Mouse (Mus musculus) stomach, embryonic 15.5 days (tissue): ENCODE measurements at regions not wholly inside any gene's neighbourhood (a gene's known extent, or its start where the extent isn't known, plus 50 kb on each side); places are given as distances from the start of the nearest gene placed in this dataset.

Experiments
- ATAC-seq: fragments of 200-750 bp; cut with Nextera tagmentation; 2 replicates; pipeline ENCODE4 v1.8.0; 2017; ENCODE audit warnings: low read depth, moderate number of reproducible peaks, moderate TSS enrichment; ENCODE audit not compliant: insufficient read depth, low FRiP score
- H3K27ac ChIP-seq: fragments of 300-500 bp; sonication (generic); 2 replicates; pipeline ENCODE4 v1.5.1; 2015; ENCODE audit warnings: mild to moderate bottlenecking, inconsistent platforms
- H3K27me3 ChIP-seq: fragments of 300-500 bp; sonication (generic); replicated peaks from 2 replicates; pipeline ENCODE4 v1.6.1; 2015; ENCODE audit warnings: inconsistent platforms
- H3K36me3 ChIP-seq: fragments of 300-500 bp; sonication (generic); 2 replicates; pipeline ENCODE4 v1.6.1; 2015; ENCODE audit warnings: inconsistent platforms
- H3K4me1 ChIP-seq: fragments of 300-500 bp; sonication (generic); 2 replicates; pipeline ENCODE4 v1.6.1; 2015; ENCODE audit warnings: inconsistent platforms
- H3K4me2 ChIP-seq: fragments of 300-500 bp; sonication (generic); 2 replicates; pipeline ENCODE4 v1.6.1; 2015; ENCODE audit warnings: mild to moderate bottlenecking, inconsistent platforms
- H3K4me3 ChIP-seq: fragments of 300-500 bp; sonication (generic); replicated peaks from 2 replicates; pipeline ENCODE4 v1.5.1; 2015; ENCODE audit warnings: inconsistent platforms
- H3K9ac ChIP-seq: fragments of 300-500 bp; sonication (generic); 2 replicates; pipeline ENCODE4 v1.6.1; 2015; ENCODE audit warnings: inconsistent platforms
- H3K9me3 ChIP-seq: fragments of 300-500 bp; sonication (generic); 2 replicates; pipeline ENCODE4 v1.6.1; 2016; ENCODE audit warnings: inconsistent platforms
- WGBS: fragments of 180-500 bp; shearing (Covaris S2); methylation state at CpG from one replicate; pipeline ENCODE4 v1.1.7; 2015; 5-methylcytosine and 5-hydroxymethylcytosine counted together

GRCm38 (mm10) chr10:37623041-37623440, 484.3 kb upstream of the Marcks start:
- no peak for ATAC-seq
- H3K4me2 ChIP-seq, result no peak overlapping the region
- H3K4me3 ChIP-seq, result no peak overlapping the region
- H3K4me1 ChIP-seq, result no peaks in the 10 kb centered on the region
- no peak overlapping the region for H3K27ac ChIP-seq
- H3K9me3 ChIP-seq, result no peaks in the 10 kb centered on the region
- no peaks in the 10 kb centered on the region for H3K36me3 ChIP-seq
- H3K27me3 ChIP-seq, result no peaks in the 10 kb centered on the region
- H3K9ac ChIP-seq, result no peak overlapping the region

- no peak overlapping the region for H3K27ac ChIP-seq
- H3K9me3 ChIP-seq, result no peaks in the 10 kb centered on the region
- no peak overlapping the region for H3K9ac ChIP-seq
- H3K4me3 ChIP-seq, result no peak overlapping the region
- H3K4me1 ChIP-seq, result no peaks in the 10 kb centered on the region
- no peaks in the 10 kb centered on the region for H3K27me3 ChIP-seq
- no peak overlapping the region for H3K4me2 ChIP-seq
- no peaks in the 10 kb centered on the region for H3K36me3 ChIP-seq
- WGBS, result 74% methylated on average over 1 of the region's 1 CpGs
- ATAC-seq, result no peak
Observed at GRCm38 (mm10) chr10:37618606-37619005, 479.9 kb upstream of the Marcks start.

- ATAC-seq, result 0 out of 2 replicates have a peak, but pooled peaks have one; percentile 31
- Histone ChIP-seq H3K27ac (no peak overlapping the region), H3K9me3 (no peaks in the 10 kb centered on the region), H3K4me2 (no peak overlapping the region), H3K4me1 (no peaks in the 10 kb centered on the region), H3K36me3 (no peaks in the 10 kb centered on the region), H3K9ac (no peak overlapping the region), H3K4me3 (no peak overlapping the region), H3K27me3 (no peaks in the 10 kb centered on the region)
- 78% methylated on average over 7 of the region's 7 CpGs for WGBS
Observed at GRCm38 (mm10) chr10:37617708-37618300, 479.1 kb upstream of the Marcks start.

GRCm38 (mm10) chr10:37615926-37616691, 477.4 kb upstream of the Marcks start:
- no peaks in the 10 kb centered on the region for H3K9me3 ChIP-seq
- peak; percentile 70; the same call in 1 of the 2 replicates for ATAC-seq
- H3K27ac ChIP-seq, result peak overlapping the region; percentile 41; the same call in 1 of the 2 replicates
- no peak overlapping the region for H3K4me3 ChIP-seq
- no peak overlapping the region for H3K9ac ChIP-seq
- H3K27me3 ChIP-seq, result no peaks in the 10 kb centered on the region
- no peaks in the 10 kb centered on the region for H3K4me1 ChIP-seq
- 49% methylated on average over 4 of the region's 4 CpGs for WGBS
- no peak overlapping the region for H3K4me2 ChIP-seq
- no peaks in the 10 kb centered on the region for H3K36me3 ChIP-seq

GRCm38 (mm10) chr10:37613936-37614335, 475.2 kb upstream of the Marcks start:
- no peaks in the 10 kb centered on the region for H3K27me3 ChIP-seq
- H3K4me2 ChIP-seq, result no peak overlapping the region
- no peak overlapping the region for H3K9ac ChIP-seq
- no peaks in the 10 kb centered on the region for H3K9me3 ChIP-seq
- no peak overlapping the region for H3K4me3 ChIP-seq
- 61% methylated on average over 1 of the region's 1 CpGs for WGBS
- H3K36me3 ChIP-seq, result no peaks in the 10 kb centered on the region
- ATAC-seq, result no peak
- no peaks in the 10 kb centered on the region for H3K4me1 ChIP-seq
- H3K27ac ChIP-seq, result no peak overlapping the region

- H3K36me3 ChIP-seq, result no peaks in the 10 kb centered on the region
- no peak overlapping the region for H3K4me3 ChIP-seq
- no peak overlapping the region for H3K4me2 ChIP-seq
- no peak for ATAC-seq
- no peaks in the 10 kb centered on the region for H3K9me3 ChIP-seq
- H3K4me1 ChIP-seq, result no peaks in the 10 kb centered on the region
- WGBS, result 44% methylated on average over 1 of the region's 1 CpGs
- H3K9ac ChIP-seq, result no peak overlapping the region
- no peaks in the 10 kb centered on the region for H3K27me3 ChIP-seq
- H3K27ac ChIP-seq, result peak overlapping the region; percentile 44
Observed at GRCm38 (mm10) chr10:37603529-37603928, 464.8 kb upstream of the Marcks start.

GRCm38 (mm10) chr10:37602936-37603335, 464.2 kb upstream of the Marcks start:
- Histone ChIP-seq H3K27ac (no peak overlapping the region), H3K4me3 (no peak overlapping the region), H3K36me3 (no peaks in the 10 kb centered on the region), H3K9ac (no peak overlapping the region), H3K4me2 (no peak overlapping the region), H3K9me3 (no peaks in the 10 kb centered on the region), H3K4me1 (no peaks in the 10 kb centered on the region), H3K27me3 (no peaks in the 10 kb centered on the region)
- ATAC-seq, result 0 out of 2 replicates have a peak, but pooled peaks have one; percentile 39
- 31% methylated on average over 2 of the region's 2 CpGs for WGBS

GRCm38 (mm10) chr10:37589889-37590288, 451.2 kb upstream of the Marcks start:
- WGBS, result 63% methylated on average over 2 of the region's 2 CpGs

GRCm38 (mm10) chr10:37589009-37589408, 450.3 kb upstream of the Marcks start:
- H3K4me1 ChIP-seq, result no peaks in the 10 kb centered on the region
- H3K9ac ChIP-seq, result no peak overlapping the region
- no peak overlapping the region for H3K4me3 ChIP-seq
- H3K4me2 ChIP-seq, result no peak overlapping the region
- no peaks in the 10 kb centered on the region for H3K36me3 ChIP-seq
- no peak for ATAC-seq
- no peak overlapping the region for H3K27ac ChIP-seq
- H3K27me3 ChIP-seq, result no peaks in the 10 kb centered on the region
- H3K9me3 ChIP-seq, result no peaks in the 10 kb centered on the region
- 97% methylated on average over 1 of the region's 1 CpGs for WGBS

More at GRCm38 (mm10) chr10:37589889-37590288, 451.2 kb upstream of the Marcks start:
- Histone ChIP-seq H3K4me3 (no peak overlapping the region), H3K36me3 (no peaks in the 10 kb centered on the region), H3K4me1 (no peaks in the 10 kb centered on the region), H3K9ac (no peak overlapping the region), H3K27ac (no peak overlapping the region), H3K27me3 (no peaks in the 10 kb centered on the region), H3K9me3 (no peaks in the 10 kb centered on the region), H3K4me2 (no peak overlapping the region)
- ATAC-seq, result no peak

GRCm38 (mm10) chr10:37571171-37571570, 432.5 kb upstream of the Marcks start:
- H3K36me3 ChIP-seq, result no peaks in the 10 kb centered on the region
- WGBS, result 65% methylated on average over 2 of the region's 2 CpGs
- no peak overlapping the region for H3K4me2 ChIP-seq
- H3K27ac ChIP-seq, result no peak overlapping the region
- no peaks in the 10 kb centered on the region for H3K4me1 ChIP-seq
- ATAC-seq, result no peak
- H3K9me3 ChIP-seq, result no peaks in the 10 kb centered on the region
- no peak overlapping the region for H3K4me3 ChIP-seq
- H3K27me3 ChIP-seq, result no peaks in the 10 kb centered on the region
- H3K9ac ChIP-seq, result no peak overlapping the region

GRCm38 (mm10) chr10:37561705-37562104, 423.0 kb upstream of the Marcks start:
- H3K4me2 ChIP-seq, result no peak overlapping the region
- no peak overlapping the region for H3K9ac ChIP-seq
- no peak for ATAC-seq
- H3K27ac ChIP-seq, result no peak overlapping the region
- H3K4me3 ChIP-seq, result no peak overlapping the region
- no peaks in the 10 kb centered on the region for H3K36me3 ChIP-seq
- 77% methylated on average over 2 of the region's 2 CpGs for WGBS
- no peaks in the 10 kb centered on the region for H3K4me1 ChIP-seq
- H3K9me3 ChIP-seq, result no peaks in the 10 kb centered on the region
- H3K27me3 ChIP-seq, result no peaks in the 10 kb centered on the region

- no peak overlapping the region for H3K4me2 ChIP-seq
- no peak for ATAC-seq
- no peak overlapping the region for H3K9ac ChIP-seq
- WGBS, result 86% methylated on average over 2 of the region's 2 CpGs
- H3K9me3 ChIP-seq, result no peaks in the 10 kb centered on the region
- no peaks in the 10 kb centered on the region for H3K27me3 ChIP-seq
- H3K4me3 ChIP-seq, result no peak overlapping the region
- no peaks in the 10 kb centered on the region for H3K36me3 ChIP-seq
- H3K27ac ChIP-seq, result no peak overlapping the region
- H3K4me1 ChIP-seq, result no peaks in the 10 kb centered on the region
Observed at GRCm38 (mm10) chr10:37549446-37549845, 410.7 kb upstream of the Marcks start.
